ENCODE assay signal across 8 mouse cellular contexts in genomic region chr11:107548204-107548975, GRCm38 (mm10). TPM values are rescaled to one million over a fixed set of nuclear protein-coding genes. Genes with fewer than 3 reads are reported as not detected.
DNase-seq lines count a peak whose midpoint lies in the region; ATAC-seq and TF ChIP-seq lines count a peak whose summit lies in the region.

No protein-coding gene starts in this region.

- H3K36me3 ChIP-seq in E14TG2a.4 (ENCODE audit: insufficient read depth, low read length): peaks cover 41% of the 10 kb centered on the region
- H3K36me3 ChIP-seq in hindbrain, embryonic 12.5 days: peaks cover 11% of the 10 kb centered on the region; the same call in 1 of the 2 replicates
- peaks cover 37% of the 10 kb centered on the region for H3K36me3 ChIP-seq in liver, embryonic 12.5 days
- H3K36me3 ChIP-seq in neural tube, embryonic 12.5 days: peaks cover 21% of the 10 kb centered on the region

- peak; percentile 60; the same call in 1 of the 2 replicates for ATAC-seq in hindbrain, embryonic 12.5 days (ENCODE audit: low FRiP score)
- peak; percentile 38; the same call in 1 of the 2 replicates for ATAC-seq in liver, embryonic 12.5 days
- peak; percentile 37 for ATAC-seq in neural tube, embryonic 12.5 days (ENCODE audit: low FRiP score, low read depth)

- peak overlapping the region; percentile 97 for H3K4me3 ChIP-seq in E14TG2a.4 (replicated peaks; ENCODE audit: low read length)
- peak overlapping the region; percentile 90 for H3K4me3 ChIP-seq in hindbrain, embryonic 12.5 days
- peak overlapping the region; percentile 96 for H3K4me3 ChIP-seq in liver, embryonic 12.5 days
- H3K4me3 ChIP-seq in neural tube, embryonic 12.5 days: peak overlapping the region; percentile 96

- H3K9ac ChIP-seq in hindbrain, embryonic 12.5 days: peak overlapping the region; percentile 94
- H3K9ac ChIP-seq in liver, embryonic 12.5 days: peak overlapping the region; percentile 89
- H3K9ac ChIP-seq in neural tube, embryonic 12.5 days: peak overlapping the region; percentile 90

- DNase-seq in frontal cortex, postnatal 10 days (ENCODE audit: low spot score in 2 of 2): peak; percentile 27 to 40
- no peak for DNase-seq in frontal cortex, adult 2 months (ENCODE audit: extremely low spot score in 1 of 2, low spot score in 1 of 2)
- peak; percentile 12 for DNase-seq in embryo, embryonic 9.5 days (ENCODE audit: extremely low spot score)
- no peak for DNase-seq in urinary bladder, postnatal 4 days (ENCODE audit: low spot score in 2 of 2)

- peak overlapping the region; percentile 100 for H3K4me2 ChIP-seq in hindbrain, embryonic 12.5 days (replicated peaks)
- H3K4me2 ChIP-seq in liver, embryonic 12.5 days: peak overlapping the region; percentile 99
- H3K4me2 ChIP-seq in neural tube, embryonic 12.5 days (replicated peaks): peak overlapping the region; percentile 97

- peaks cover 61% of the 10 kb centered on the region for H3K4me1 ChIP-seq in E14TG2a.4 (replicated peaks; ENCODE audit: low read depth, low read length)
- peaks cover 16% of the 10 kb centered on the region for H3K4me1 ChIP-seq in hindbrain, embryonic 12.5 days
- peaks cover 55% of the 10 kb centered on the region for H3K4me1 ChIP-seq in liver, embryonic 12.5 days
- peaks cover 16% of the 10 kb centered on the region for H3K4me1 ChIP-seq in neural tube, embryonic 12.5 days

- no peaks in the 10 kb centered on the region for H3K27me3 ChIP-seq in E14TG2a.4 (ENCODE audit: insufficient read depth, low read length)
- H3K27me3 ChIP-seq in hindbrain, embryonic 12.5 days: peaks cover 10% of the 10 kb centered on the region; the same call in 1 of the 2 replicates
- peaks cover 24% of the 10 kb centered on the region for H3K27me3 ChIP-seq in liver, embryonic 12.5 days (replicated peaks)
- H3K27me3 ChIP-seq in neural tube, embryonic 12.5 days (replicated peaks): no peaks in the 10 kb centered on the region

- WGBS in hindbrain, embryonic 12.5 days: 7% methylated on average over 38 of the region's 39 CpGs
- WGBS in liver, embryonic 12.5 days (ENCODE audit: insufficient replicate concordance): 3% methylated on average over 38 of the region's 39 CpGs
- WGBS in neural tube, embryonic 12.5 days: 9% methylated on average over 38 of the region's 39 CpGs

- no peaks in the 10 kb centered on the region for H3K9me3 ChIP-seq in E14TG2a.4 (ENCODE audit: low read length)
- no peaks in the 10 kb centered on the region for H3K9me3 ChIP-seq in hindbrain, embryonic 12.5 days (replicated peaks)
- H3K9me3 ChIP-seq in liver, embryonic 12.5 days (replicated peaks): no peaks in the 10 kb centered on the region
- H3K9me3 ChIP-seq in neural tube, embryonic 12.5 days: no peaks in the 10 kb centered on the region

- TF ChIP-seq CTCF in E14TG2a.4 (conservative IDR thresholded peaks at IDR 0.05; ENCODE audit: low read length): no peak

- peak overlapping the region; percentile 69 for H3K27ac ChIP-seq in hindbrain, embryonic 12.5 days
- peak overlapping the region; percentile 79 for H3K27ac ChIP-seq in liver, embryonic 12.5 days
- H3K27ac ChIP-seq in neural tube, embryonic 12.5 days: peak overlapping the region; percentile 53; the same call in 1 of the 2 replicates

RNA-seq across cellular contexts. Expression of gene Helz, which starts 0.7 kb away (rescaled TPM):
- polyA plus RNA-seq in frontal cortex, adult 2 months (2012; rRNA removed): 16.3 and 16.6 TPM in 2 replicates
- polyA plus RNA-seq in hindbrain, embryonic 12.5 days (2016; fragmentation: Nextera tagmentation; extraction: Ambion mirVana): 21.4 and 22.6 TPM in 2 replicates
- polyA plus RNA-seq in liver, embryonic 12.5 days (2016; fragmentation: Nextera tagmentation; extraction: Ambion mirVana): 10.6 and 12.3 TPM in 2 replicates
- polyA plus RNA-seq in neural tube, embryonic 12.5 days (2016; fragmentation: Nextera tagmentation; extraction: Ambion mirVana): 18.4 and 20.1 TPM in 2 replicates

Comparison
In these comparisons a context has a peak if more than half of its experiments do, and no peak if none do; other contexts are left out.
1. DNase-seq: peak in frontal cortex, postnatal 10 days (2 of 2) and embryo, embryonic 9.5 days (single experiment); none in frontal cortex, adult 2 months (0 of 2) and urinary bladder, postnatal 4 days (0 of 2).
2. Peak in every context shown above with its lines, with median percentiles within 50 percentile points of each other: H3K4me3 ChIP-seq, ATAC-seq, H3K27ac ChIP-seq, H3K4me2 ChIP-seq and H3K9ac ChIP-seq.